Mouse (Mus musculus) liver, embryonic 13.5 days (tissue): ENCODE measurements around the gene Ywhag. TPM values are rescaled to one million over a fixed set of nuclear protein-coding genes. Genes with fewer than 3 reads are reported as not detected.

Source experiments
- polyA plus RNA-seq: library from polyadenylated mRNA; unstranded; fragments of >200 nt; fragmentation: Nextera tagmentation; extraction: Ambion mirVana; gene quantifications from 2 replicates; pipeline ENCODE4 v1.2.1, GENCODE M21; 2015

Ywhag gene
- polyA plus RNA-seq, 1 experiment from 2014 or later, result 80.8 TPM

Other genes starting within 250 kb of the Ywhag start
- gene Tmem120a, start 190.2 kb downstream of the Ywhag start, polyA plus RNA-seq, result 17.3 and 17.8 TPM in 2 replicates
- not detected in 2 replicates for gene Styxl1, start 156.2 kb downstream of the Ywhag start, polyA plus RNA-seq
- gene Mdh2, start 156.1 kb downstream of the Ywhag start, polyA plus RNA-seq, result 416 and 419 TPM in 2 replicates
- 0.07 TPM in 1 of 2 replicates, not detected in the other for gene Srrm3, start 127.7 kb downstream of the Ywhag start, polyA plus RNA-seq
- gene Hspb1, start 46.7 kb downstream of the Ywhag start, polyA plus RNA-seq, result 6.4 and 7.3 TPM in 2 replicates
- gene Ssc4d, start 39.9 kb upstream of the Ywhag start, polyA plus RNA-seq, result 1.8 TPM in 2 replicates
- not detected in 2 replicates for gene Zp3, start 45.5 kb upstream of the Ywhag start, polyA plus RNA-seq
- 6.7 and 7.0 TPM in 2 replicates for gene Dtx2, start 60.2 kb upstream of the Ywhag start, polyA plus RNA-seq
- 3.4 and 3.8 TPM in 2 replicates for gene Upk3b, start 103.9 kb upstream of the Ywhag start, polyA plus RNA-seq
- 0.17 and 0.21 TPM in 2 replicates for gene Upk3bl, start 119.9 kb upstream of the Ywhag start, polyA plus RNA-seq
- 1.0 and 1.4 TPM in 2 replicates for gene Rasa4, start 149.3 kb upstream of the Ywhag start, polyA plus RNA-seq
- 171 and 189 TPM in 2 replicates for gene Polr2j, start 182.0 kb upstream of the Ywhag start, polyA plus RNA-seq
- 44.9 and 46.4 TPM in 2 replicates for gene Lrwd1, start 201.5 kb upstream of the Ywhag start, polyA plus RNA-seq
- 15.2 and 15.5 TPM in 2 replicates for gene Alkbh4, start 201.5 kb upstream of the Ywhag start, polyA plus RNA-seq
- gene Orai2, start 236.1 kb upstream of the Ywhag start, polyA plus RNA-seq, result 3.8 and 3.9 TPM in 2 replicates